ENCODE assay signal across 7 mouse cellular contexts in the genomic region with DNA sequence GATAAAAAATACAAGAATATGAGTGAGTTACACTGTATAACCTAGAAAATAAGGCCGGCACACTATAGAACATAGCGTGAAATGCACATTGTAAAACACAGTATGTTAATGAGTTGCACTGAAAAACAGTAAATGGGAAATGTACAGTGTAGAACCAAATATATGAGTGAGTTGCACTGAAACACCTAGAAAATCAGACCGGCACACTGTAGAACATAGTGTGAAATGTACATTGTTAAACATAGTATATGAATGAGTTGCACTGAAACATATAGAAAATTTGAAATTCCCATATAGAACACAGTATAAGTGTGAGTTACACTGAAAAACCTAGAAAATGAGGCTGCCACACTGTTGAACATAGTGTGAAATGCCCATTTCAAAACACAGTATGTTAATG.
DNase-seq lines count a peak whose midpoint lies in the region; ATAC-seq lines count a peak whose summit lies in the region.

No protein-coding gene starts in this region.

- no peak overlapping the region for H3K4me2 ChIP-seq in midbrain, embryonic 11.5 days

- no peaks in the 10 kb centered on the region for H3K27me3 ChIP-seq in midbrain, embryonic 11.5 days (ENCODE audit: control insufficient read depth, insufficient read depth, low read length)

- no peak overlapping the region for H3K4me3 ChIP-seq in midbrain, embryonic 11.5 days (ENCODE audit: low read depth, low read length)

- no peaks in the 10 kb centered on the region for H3K36me3 ChIP-seq in midbrain, embryonic 11.5 days (ENCODE audit: control insufficient read depth, insufficient read depth, low read length)

- H3K4me1 ChIP-seq in midbrain, embryonic 11.5 days (ENCODE audit: control insufficient read depth, insufficient read depth, low read length) = no peaks in the 10 kb centered on the region

- peak; percentile 73 for DNase-seq in thymus, postnatal 0 days (ENCODE audit: low spot score)
- no peak for DNase-seq in thymus, postnatal 25 days
- DNase-seq in brain, embryonic 18.5 days (ENCODE audit: low read depth, low spot score) = peak; percentile 54
- DNase-seq in gastrocnemius, postnatal 14 days = peak; percentile 7
- peak; percentile 17 for DNase-seq in kidney, postnatal 10 days
- peak; percentile 93 for DNase-seq in midbrain, embryonic 11.5 days (ENCODE audit: low spot score, missing footprints)
- peak; percentile 11 for DNase-seq in thymus, postnatal 4 days

- H3K9ac ChIP-seq in midbrain, embryonic 11.5 days (ENCODE audit: low read length) = no peak overlapping the region

- 78% methylated on average over 3 of the region's 3 CpGs for WGBS in midbrain, embryonic 11.5 days

- no peak overlapping the region for H3K27ac ChIP-seq in midbrain, embryonic 11.5 days (ENCODE audit: low read depth, low read length)

- H3K9me3 ChIP-seq in midbrain, embryonic 11.5 days (ENCODE audit: control insufficient read depth, low read length) = no peaks in the 10 kb centered on the region

- intact Hi-C loops in gastrocnemius, postnatal 14 days (cut with DNase I; ENCODE audit: low total_unique reads) = no loop called here

- ATAC-seq in midbrain, embryonic 11.5 days (ENCODE audit: low FRiP score) = peak; percentile 100
